Mouse (Mus musculus) T-cell, adult 66 days (primary cell): ENCODE measurements around the gene Wdr5. TPM values are rescaled to one million over a fixed set of nuclear protein-coding genes. Genes with fewer than 3 reads are reported as not detected.

Experiments
- total RNA-seq, 2 experiments: library from RNA; stranded (reverse); gene quantifications; 3 replicates in 1 of 2; 4 replicates in 1 of 2; pipeline ENCODE4 v1.2.4; 2023

Wdr5 gene
- 10 to 100 TPM; 47.3 to 48.6 TPM for total RNA-seq

DNA sequence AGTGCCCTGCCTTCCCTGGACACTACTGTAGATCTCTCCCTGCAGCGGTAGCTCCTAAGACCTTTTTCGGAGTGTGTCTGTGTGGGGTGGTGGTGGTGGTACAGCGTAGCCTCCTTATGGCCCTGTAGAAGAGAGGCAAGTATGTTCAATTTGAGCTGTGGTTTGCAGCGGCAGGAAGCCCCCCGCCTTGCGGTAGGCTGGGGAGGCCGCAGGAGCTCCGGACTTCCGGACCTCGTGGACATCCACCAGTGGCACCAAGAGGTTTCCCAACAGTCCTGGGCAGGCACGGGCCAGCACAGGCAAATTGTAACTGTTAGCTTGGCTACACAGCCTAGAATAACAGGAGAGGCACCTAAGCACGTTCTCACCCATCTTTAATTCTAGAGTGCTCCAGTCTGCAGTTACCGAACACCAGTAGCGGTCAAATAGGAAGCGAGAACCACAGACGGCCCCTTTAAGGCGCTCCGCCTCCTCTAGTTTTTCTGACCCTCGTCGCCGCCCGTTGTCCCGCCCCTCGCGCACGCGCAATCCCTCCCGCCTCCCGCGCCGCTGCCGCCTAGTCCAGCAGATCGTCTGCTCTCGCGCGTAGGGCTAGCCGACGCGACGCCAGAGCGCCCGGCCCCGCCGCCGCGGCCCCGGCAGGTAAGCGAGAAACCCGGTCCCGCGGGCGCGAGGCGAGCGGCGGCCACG is at the start of gene Wdr5:
TSS of gene Wdr5 (plus strand) at position 519 of the 690 bp plus-strand sequence.

DNA sequence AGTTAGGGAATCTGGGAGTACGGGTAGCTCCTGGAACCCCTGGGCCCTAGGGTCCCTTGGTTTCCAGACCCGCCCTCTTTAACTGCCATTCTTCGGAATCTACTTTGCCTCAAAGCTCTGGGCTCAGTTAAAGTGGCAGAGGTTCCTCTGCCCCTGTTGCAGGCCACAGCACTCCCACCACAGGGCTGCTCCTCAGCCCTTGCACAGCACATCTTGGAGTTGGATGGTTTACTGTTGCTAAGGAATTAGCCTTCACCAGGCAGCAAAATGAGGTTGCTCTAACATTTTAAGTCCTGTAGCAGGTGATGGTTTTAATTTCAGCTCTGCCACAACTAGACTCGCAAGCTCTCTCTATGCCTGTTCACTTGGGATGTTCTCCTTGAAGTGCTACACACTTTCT is 7.4 kb upstream of the Wdr5 start, which contains the start of gene Brd3:
TSS of gene Brd3 (minus strand) at position 101 of the 400 bp plus-strand sequence.

Other genes starting within 250 kb of the Wdr5 start
- gene Vav2, start 88.1 kb upstream of the Wdr5 start, total RNA-seq: 10 to 100 TPM; 10.1 to 12.1 TPM
- under 1 TPM in 1 of 2 experiments, not detected in 1; 0.76 TPM for gene Brd3os, start 72.8 kb upstream of the Wdr5 start, total RNA-seq
- 10 to 100 TPM; 32.4 to 34.8 TPM for gene Brd3, start 7.5 kb upstream of the Wdr5 start, total RNA-seq
- 10 to 100 TPM; 13.8 to 17.5 TPM for gene Rxra, start 161.3 kb downstream of the Wdr5 start, total RNA-seq